Mouse (Mus musculus): Measurements from ENCODE around the gene Shb.

Shb gene

DNA sequence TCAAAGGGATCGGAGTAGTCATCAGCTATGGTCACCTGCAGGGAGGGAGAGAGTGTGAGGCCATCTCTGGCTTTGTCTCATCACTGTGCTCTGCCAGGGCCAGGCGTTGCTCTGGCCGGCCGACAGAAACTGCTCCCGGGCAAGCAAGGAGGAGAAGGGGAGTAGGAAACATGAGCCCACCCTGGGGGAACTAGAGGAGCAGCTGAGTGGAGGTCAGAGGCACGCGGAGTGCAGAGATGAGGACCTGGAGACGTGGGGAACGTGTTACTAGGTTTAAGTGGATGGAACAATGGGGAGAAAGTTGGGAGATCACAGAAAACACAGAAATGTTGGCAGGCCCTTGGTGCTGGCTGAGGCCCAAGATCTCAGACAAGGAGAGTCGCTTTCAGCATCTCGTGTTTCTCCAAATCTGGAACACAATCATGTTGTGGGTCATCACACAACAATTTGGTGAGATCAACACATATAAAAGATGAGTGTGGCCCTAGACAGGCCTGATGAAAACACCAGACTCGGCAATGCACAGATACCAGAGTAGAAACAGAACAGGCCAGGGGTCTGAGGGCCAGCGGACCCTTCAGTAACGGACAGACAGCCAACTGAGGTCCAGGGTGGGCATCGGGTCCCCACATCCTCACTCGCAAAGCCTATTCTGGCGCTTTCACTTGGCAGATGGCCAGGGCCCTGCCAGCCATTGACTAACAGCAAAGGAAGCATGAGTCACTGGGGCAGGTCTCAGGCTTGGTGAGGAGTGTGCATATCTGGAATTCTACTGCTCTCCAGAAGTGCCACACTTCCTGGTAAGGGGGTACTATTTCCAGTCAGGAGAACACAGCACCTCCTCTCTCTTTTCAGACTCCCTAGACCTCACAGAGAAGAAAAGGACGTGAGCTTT, 42.9 kb downstream of the Shb start:
- peak; percentile 89 to 95 for DNase-seq (ENCODE audit: inconsistent age in 2 of 2, low spot score in 1 of 2)

DNA sequence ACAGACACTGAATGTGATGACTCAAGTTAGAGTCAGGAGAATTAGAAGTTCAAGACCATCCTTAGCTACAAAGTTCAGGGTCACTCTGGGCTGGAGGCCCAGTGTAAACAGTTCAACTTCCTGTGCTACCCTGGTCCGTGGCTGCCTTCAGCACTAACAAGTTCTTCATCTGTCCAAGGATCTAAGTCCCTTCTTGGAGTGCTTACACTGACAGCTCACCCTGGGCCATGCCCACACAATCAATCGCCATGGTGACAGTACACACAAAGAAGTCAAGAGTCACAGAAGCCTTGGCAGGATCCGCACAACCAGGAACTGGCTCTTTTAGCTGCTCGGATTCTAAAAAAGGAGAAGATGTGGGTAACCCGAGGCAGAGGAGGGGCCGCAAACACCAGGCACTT, 44.6 kb downstream of the Shb start:
- DNase-seq (ENCODE audit: inconsistent age in 2 of 2, low spot score in 1 of 2): peak; percentile 83 to 91

DNA sequence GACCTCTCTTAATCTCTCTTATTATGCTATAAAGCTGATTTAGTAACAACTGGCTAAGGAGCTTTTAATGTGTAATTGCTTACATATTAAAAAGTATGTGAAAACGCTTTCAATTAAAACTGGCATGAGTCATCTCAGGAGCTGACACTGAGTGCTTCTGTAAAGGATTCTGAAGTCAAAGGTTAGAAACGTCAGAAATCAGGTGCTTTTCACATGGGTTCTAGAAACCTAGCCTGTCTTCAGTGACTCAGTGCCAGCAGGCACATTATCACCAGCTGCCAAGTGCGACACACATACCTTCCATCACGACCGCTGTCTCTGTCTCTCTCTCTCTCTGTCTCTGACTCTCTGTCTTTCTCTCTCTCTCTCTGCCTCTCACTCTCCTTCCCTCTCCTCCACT, 47.2 kb downstream of the Shb start:
- no peak for DNase-seq (ENCODE audit: inconsistent age in 2 of 2, low spot score in 1 of 2)

DNA sequence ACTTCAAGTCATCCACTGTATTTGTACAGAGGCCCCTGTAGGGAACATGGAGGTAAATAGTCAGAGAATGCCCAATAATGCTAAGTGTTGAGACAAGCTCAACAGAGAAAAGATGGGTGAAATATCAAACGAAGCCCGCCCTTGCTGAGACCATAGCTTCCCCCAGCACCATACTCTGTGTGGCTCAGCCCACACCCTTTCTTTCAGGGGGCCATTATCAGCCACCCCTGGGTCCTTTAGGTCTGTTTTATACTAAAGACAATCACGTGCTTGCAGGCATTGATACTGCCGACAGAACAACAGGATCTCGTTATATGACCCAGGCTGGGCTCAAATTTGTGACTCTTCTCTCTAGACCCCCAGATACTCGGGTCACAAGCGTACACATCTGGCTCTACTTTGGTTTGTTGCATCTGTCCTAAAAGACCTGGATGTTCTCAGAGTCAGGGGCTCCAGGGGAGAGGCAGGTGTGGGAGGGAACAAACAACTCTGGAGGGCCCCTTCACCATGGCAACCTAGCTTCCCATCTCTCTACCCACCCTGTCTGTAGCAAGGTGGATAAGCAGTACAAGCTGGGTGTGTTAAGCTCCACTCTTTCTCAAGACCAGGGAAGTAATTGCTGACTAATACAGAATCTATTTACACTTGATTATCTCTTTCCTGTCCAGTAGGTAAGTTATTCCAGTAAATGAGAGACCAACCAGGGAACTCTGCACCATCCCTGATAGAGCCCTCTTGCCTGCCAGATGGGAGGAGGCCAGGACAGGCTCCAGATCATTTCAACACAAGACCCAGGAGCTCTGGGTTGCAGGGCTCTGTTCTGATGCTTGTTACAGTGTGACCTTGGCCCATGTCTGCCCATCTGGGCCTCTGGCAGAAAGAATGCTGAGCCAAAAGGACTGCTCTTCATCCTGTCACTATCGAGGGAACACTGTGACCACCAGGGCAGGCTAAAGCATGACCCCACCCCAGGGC, 48.7 kb downstream of the Shb start:
- peak; percentile 88 to 92 for DNase-seq (ENCODE audit: inconsistent age in 2 of 2, low spot score in 1 of 2)

DNA sequence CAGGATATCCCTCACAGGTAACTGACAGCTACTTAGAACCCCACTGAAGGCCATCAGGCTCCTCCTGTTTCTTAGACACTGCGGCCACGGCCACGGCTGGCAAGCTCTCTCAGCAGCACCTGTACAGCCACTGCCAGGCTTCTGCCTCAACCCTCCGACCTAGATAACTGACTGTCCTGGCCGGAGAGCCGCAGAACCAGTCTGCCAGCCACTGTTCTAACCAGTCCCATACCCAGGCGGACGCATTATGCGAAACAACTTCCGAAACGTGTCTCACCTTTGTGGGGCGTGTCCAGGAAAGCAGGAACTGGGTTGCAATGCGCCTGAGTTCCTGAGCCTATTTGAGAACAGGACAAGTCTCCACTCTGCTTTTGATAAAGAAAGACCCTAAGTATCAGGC, 50.0 kb downstream of the Shb start:
- no peak for DNase-seq (ENCODE audit: inconsistent age in 2 of 2, low spot score in 1 of 2)

DNA sequence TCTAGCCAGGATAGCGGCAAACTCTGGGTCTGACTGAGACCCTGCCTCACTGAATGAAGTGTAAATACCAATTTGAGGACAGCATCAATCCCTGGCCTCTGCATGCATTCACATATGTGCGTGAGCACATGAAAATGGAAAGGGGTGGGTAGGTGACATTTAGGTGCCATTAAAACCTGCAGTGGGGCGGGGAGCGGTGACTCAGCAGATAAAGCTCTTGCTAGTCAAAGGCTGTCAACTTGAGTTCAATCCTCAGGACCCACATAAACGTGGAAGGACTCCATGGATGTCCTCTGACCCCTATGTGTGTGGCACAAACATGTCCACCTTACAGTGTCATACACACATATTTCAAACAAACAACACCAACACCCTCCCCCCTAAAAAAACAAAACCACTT, 50.8 kb downstream of the Shb start:
- DNase-seq (ENCODE audit: inconsistent age in 2 of 2, low spot score in 1 of 2): no peak

DNA sequence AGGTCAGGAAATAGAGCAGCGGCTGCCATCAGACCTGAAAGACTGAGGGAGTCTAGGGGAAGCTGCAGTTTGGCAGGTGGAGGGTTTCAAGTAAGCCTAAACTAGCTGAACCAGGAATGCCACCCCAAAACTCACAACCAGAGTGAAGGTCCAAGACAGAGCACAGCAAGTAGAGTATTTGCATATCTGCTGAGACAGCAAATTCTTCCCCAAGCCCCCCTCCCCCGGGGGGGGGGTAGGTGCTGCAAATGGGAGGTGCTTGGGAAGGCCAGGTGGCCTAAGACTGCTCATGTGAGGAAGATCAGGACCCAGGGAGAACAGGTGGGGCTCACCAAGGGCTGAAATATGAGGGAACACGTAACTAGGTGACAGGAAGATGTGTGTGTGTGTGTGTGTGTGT, 51.7 kb downstream of the Shb start:
- no peak for DNase-seq (ENCODE audit: inconsistent age in 2 of 2, low spot score in 1 of 2)

DNA sequence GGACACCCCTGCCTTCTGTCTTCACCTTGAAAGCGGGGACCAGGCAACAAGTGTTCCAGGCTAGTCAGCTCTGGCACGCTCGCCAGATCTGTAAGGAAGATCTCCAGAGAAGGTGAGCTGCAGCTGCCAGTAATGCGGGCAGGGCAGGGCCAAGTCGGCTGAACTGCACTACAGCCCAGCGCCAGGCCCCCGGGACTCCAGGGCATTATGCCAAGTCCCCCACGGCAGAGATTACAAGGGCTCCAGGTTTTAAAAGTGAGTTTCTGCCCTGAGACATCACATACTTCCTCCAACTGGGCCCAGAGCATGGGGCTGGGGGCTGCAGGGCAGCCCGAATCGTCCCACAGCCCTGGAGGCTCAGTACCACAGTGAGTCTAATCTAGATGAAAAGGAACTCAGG, 52.8 kb downstream of the Shb start:
- DNase-seq (ENCODE audit: inconsistent age in 2 of 2, low spot score in 1 of 2): no peak

DNA sequence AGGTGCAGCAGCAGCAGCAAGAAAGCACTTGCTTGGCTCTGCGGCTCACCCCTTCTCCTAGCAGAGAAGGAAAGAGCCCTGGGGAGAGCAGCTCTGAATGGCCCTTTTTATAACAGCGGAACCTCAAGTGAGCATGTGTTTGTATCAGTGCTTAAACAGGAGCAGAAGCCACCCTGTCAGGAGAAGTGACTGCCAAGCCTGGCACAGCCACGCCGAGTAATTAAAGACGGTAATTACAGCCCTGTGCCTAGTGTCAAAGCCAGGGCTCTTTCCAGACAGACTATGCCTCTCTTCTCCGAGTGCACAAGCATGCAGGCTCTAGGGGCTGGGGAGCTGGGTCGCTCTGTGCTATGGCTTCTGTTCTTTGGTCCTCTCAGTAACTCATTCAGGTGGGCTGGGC, 54.1 kb downstream of the Shb start:
- DNase-seq (ENCODE audit: inconsistent age in 2 of 2, low spot score in 1 of 2): no peak

DNA sequence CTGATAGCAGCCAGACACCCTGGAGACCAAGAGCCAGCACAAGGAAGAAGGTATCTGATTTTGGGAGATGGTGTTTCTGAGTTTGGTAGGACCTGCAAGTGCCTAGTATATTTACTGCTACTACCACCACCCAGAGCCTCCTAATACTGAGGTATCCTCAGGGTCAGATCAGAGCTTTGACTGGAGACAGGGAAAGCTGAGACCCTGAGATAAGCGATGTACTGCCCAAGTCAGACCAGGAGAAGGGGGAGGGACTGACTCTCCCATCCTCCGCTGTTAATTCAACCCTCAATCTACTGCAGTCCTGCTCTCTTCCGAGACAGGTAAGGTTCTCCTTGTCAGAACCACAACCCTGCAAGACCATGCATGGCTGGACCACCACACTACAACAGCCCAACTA, 55.2 kb downstream of the Shb start:
- DNase-seq (ENCODE audit: inconsistent age in 2 of 2, low spot score in 1 of 2): no peak

DNA sequence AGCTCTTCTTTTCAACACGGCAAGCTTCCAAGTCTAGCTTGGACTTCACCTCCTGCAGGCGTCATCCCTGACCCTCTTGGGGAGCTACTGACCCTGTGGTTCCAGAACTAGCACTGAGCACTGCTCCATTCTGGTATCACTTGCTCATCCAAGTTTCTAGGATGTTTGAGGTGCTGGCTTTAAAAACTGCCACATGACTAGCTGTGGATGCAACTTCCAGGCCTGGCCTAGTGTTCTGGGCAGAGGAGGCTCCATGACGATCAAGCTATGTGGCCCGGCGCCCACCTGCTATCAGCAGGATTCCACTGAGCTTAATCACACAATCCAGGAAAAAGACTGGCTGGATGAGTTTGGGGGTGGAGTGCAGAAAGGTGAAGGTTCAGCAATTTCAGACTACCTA, 57.4 kb downstream of the Shb start:
- DNase-seq (ENCODE audit: inconsistent age in 2 of 2, low spot score in 1 of 2): peak in 1 of 2 experiments; percentile 77

DNA sequence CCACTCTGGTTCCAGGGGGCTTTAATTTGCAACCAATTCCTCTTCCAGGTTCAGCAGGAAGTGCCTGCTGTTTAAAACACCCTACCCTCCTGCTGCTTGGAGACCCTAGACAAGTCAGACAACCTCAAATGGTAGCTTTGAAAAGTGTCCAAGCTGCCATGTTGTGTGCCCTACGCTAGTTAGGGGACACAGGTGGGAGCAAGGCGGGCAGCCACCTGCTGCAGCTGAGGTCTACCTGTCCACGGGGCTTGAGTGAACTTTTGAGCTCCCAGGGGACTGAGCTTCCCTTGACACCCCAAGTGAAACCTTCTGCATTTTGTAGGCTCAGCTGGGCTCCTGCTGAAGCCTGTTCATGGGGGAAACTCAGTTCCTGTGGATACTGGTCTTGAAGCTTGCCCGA, 58.1 kb downstream of the Shb start:
- DNase-seq (ENCODE audit: inconsistent age in 2 of 2, low spot score in 1 of 2): no peak

DNA sequence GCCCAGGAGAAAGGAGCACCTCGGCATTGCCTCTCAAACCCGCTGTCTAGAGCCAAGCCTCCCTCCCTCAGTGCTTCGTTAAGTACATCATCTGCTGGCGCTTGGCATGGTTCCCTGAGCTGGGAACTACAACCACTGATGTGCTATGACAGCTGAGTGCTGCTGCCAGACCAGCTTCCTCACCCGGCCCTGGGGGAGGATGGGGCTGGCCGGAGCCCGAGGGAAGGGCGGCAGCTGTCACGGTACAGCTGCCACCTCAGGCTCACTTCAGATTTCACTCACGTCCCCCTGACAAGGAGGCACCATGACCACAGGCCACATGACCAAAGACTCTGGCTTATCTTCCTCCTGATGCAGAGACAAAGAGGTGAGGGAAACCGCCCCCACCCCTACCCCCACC, 59.1 kb downstream of the Shb start:
- DNase-seq (ENCODE audit: inconsistent age in 2 of 2, low spot score in 1 of 2): peak; percentile 90 to 91

DNA sequence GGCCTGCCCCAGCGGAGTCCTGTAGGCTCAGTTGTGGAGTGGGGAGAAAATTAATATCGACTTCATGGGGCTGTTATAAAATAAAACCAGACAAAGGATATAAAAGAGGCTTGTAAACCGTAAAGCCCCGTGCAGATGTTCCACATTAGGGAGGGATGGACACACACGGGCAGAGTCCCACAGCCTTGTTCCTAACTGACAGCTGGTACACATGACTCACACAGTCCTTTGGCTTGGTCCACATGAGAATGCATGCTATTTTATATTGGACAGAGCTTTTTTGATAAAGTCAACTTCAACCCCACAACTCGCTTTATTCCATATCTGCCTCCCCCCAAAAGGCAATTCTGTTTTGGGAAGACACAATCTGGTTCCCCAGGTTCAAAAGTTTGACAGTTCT, 59.6 kb downstream of the Shb start:
- DNase-seq (ENCODE audit: inconsistent age in 2 of 2, low spot score in 1 of 2): no peak

DNA sequence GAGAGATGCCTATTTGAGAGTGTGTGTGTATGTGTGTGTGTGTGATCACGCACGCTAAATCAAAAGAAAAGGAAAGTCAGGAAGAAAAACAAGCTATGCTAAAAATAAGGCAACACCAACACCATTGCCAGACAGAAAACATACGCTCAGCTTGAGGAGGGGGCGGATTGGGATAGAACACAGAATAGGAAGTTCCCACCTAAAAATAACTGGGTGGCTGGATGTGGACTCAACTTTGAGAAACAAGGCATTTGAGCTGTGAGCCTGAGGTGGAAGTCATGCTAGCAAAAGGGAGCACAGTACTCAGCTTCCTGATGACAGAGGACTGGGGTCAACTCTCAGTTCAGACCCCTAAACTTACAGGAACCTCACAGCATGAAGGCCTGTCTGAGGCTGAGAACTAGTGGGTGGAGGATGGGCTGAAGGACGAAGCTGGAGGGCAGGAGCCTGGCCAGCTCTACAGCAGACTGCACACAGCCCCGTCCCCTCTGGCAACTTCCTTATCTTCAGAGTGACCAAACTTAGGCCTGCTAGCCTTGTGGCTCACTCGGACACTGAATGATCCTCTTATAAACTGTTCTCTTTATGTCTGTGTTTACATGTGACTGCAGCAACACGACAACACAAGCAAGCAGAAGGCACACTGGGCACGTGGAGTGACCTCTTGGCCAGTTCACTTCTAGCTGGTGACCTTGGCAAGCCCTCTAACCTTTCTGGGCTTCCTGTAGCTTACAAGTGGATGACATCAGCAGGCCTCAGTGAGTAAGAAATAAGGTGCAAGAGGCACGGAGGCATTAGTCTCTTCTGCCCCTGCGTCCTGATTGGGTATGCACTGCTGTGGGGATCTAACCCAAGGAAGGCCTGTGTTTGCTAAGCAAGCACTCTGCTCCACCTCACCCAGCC, 60.4 kb downstream of the Shb start:
- peak; percentile 70 to 91 for DNase-seq (ENCODE audit: inconsistent age in 2 of 2, low spot score in 1 of 2)

DNA sequence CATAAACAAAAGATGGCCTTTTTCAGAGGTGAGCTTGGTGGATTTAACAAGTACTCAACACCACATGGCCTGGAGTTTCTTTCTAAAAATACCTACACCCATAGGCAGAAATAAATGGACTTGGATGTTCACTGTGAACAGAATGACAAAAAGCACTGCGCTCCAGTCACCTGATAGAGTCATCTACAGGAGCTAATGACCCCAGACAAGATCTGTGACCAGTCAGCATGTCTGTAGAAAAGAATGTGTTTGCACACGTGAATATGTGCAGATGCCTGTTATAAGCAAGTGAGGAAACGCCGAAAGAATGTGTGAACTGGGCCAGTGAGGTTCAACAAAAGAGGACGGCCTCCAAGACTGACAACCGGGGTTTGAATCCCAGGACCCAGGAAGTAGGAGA, 63.2 kb downstream of the Shb start:
- no peak for DNase-seq (ENCODE audit: inconsistent age in 2 of 2, low spot score in 1 of 2)

DNA sequence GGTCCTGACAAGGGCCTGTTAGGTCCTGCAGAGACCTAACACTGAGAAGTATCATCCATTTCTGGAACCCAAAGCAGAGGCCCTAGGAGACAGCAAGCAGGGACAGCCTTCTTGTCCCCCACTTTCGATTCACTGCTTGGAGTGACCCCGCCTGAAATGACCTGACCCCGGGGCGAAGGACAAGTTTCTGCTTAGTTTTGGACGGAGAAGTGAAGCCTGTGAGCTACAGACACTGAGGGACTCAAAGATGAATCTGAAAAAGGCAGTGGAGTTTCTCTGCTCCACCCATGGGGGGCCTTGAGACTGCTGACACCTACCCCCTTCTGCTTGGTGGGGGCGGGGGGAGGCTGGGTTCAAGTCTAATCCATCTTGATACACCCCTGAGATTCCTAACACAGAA, 63.8 kb downstream of the Shb start:
- peak in 1 of 2 experiments; percentile 65 for DNase-seq (ENCODE audit: inconsistent age in 2 of 2, low spot score in 1 of 2)

DNA sequence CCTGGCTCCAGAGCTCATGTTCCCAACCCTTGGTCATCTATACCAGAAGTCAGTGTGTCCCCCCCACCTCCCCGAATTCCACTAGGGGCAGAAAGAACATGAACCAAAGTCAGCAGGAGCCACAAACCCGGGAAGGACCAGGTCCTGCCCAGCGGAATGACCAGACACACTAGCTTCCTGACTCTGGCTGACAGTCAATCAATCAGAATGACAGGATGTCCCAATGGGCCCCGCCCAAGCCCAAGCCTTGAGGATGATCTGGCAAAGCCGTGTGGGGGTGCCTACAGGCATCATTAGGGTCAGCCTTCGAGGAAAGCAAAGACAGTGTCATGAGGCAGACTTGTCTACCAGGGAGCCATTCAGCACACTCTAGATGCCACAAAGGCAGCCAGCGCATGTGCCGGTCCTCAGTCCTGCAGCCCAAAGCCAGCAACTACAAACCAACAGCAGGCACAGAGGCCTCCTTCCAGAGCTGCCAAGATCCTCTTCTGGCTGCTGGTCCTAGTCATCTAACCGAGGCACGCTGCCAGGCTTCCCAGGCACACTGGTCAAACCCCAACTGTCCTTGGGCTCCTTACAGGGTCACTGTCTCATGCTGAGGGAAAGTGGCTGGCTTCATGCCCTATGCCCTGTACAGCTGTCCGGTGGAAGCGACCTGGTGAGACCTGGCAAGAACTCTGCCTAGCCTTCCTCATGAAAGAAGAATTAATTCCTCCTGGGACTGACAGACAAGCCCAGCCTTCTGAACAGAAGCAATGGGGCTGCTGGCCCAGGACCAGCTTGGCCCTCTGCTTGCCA, 65.0 kb downstream of the Shb start:
- peak; percentile 96 to 97 for DNase-seq (ENCODE audit: inconsistent age in 2 of 2, low spot score in 1 of 2)

DNA sequence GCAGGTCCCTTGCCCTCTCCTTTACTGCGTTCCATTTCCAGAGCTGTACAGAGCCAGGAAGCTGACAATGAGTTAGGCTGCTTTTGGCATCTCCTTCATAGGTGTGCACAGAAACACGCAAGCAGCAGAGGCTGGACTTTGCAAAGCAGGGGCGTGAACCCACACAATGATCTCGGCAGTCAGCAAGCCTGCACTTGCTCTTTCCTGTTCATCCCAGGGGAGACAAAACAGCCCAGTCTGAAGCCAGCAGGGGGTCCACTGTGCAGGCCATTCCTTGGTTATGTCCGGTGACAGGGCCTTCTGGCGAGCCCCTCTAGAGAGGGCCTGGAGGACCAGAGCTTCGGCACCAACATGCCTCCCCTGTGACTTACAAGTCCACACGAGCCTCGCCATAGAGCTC, 67.3 kb downstream of the Shb start:
- DNase-seq (ENCODE audit: inconsistent age in 2 of 2, low spot score in 1 of 2): no peak

DNA sequence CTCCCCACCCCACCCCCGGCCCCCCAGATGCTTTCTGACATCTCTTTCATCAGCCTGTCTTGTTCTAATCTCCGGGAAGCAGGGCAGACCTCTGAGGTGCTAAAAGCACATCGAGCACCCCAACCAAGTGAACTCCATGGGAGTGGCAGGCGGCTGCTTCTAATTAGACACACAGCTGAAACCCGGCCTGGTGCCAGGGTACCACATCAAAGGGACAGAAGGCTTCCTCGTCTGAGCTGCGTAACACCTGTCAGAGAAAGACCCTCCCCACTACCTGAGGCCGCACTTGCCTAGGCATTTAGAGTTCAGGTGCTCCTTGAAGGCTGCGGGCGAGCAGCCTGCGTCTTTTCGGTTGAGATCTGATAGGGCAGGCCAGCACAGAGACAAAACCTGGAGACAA, 67.7 kb downstream of the Shb start:
- DNase-seq (ENCODE audit: inconsistent age in 2 of 2, low spot score in 1 of 2): no peak
